Mouse (Mus musculus): Measurements from ENCODE around the gene Cyp2j12.
"Not testable (repeated sequence)": the region's sequence is repeated elsewhere in the genome, so short reads cannot be mapped to it uniquely, and the experiment has no call there.

Gene Cyp2j12

GRCm38 (mm10) chr4:96140732-96141467, at the start of gene Cyp2j12:
TSS of gene Cyp2j12 (minus strand) at chr4:96141152.
- DNase-seq (ENCODE audit: low read depth, low spot score) = no peak

- DNase-seq (ENCODE audit: low read depth, low spot score) = not testable (repeated sequence)
Observed at GRCm38 (mm10) chr4:96189321-96189720, 48.4 kb upstream of the Cyp2j12 start.

- not testable (repeated sequence) for DNase-seq (ENCODE audit: low read depth, low spot score)
Observed at GRCm38 (mm10) chr4:96188671-96189070, 47.7 kb upstream of the Cyp2j12 start.

- not testable (repeated sequence) for DNase-seq (ENCODE audit: low read depth, low spot score)
Observed at GRCm38 (mm10) chr4:96188146-96188545, 47.2 kb upstream of the Cyp2j12 start.

GRCm38 (mm10) chr4:96184716-96185115, 43.8 kb upstream of the Cyp2j12 start:
- DNase-seq (ENCODE audit: low read depth, low spot score) = not testable (repeated sequence)

GRCm38 (mm10) chr4:96162839-96163238, 21.9 kb upstream of the Cyp2j12 start:
- DNase-seq (ENCODE audit: low read depth, low spot score) = no peak

- no peak for DNase-seq (ENCODE audit: low read depth, low spot score)
Observed at GRCm38 (mm10) chr4:96161575-96161974, 20.6 kb upstream of the Cyp2j12 start.

- no peak for DNase-seq (ENCODE audit: low read depth, low spot score)
Observed at GRCm38 (mm10) chr4:96139226-96139625, 1.7 kb downstream of the Cyp2j12 start.

- no peak for DNase-seq (ENCODE audit: low read depth, low spot score)
Observed at GRCm38 (mm10) chr4:96134246-96134645, 6.7 kb downstream of the Cyp2j12 start.

- no peak for DNase-seq (ENCODE audit: low read depth, low spot score)
Observed at GRCm38 (mm10) chr4:96096841-96097240, 44.1 kb downstream of the Cyp2j12 start.

GRCm38 (mm10) chr4:96091869-96092268, 49.1 kb downstream of the Cyp2j12 start:
- no peak for DNase-seq (ENCODE audit: low read depth, low spot score)

GRCm38 (mm10) chr4:96089356-96090048, 51.5 kb downstream of the Cyp2j12 start:
- not testable (repeated sequence) for DNase-seq (ENCODE audit: low read depth, low spot score)

GRCm38 (mm10) chr4:96078308-96078707, 62.6 kb downstream of the Cyp2j12 start:
- no peak for DNase-seq (ENCODE audit: low read depth, low spot score)

GRCm38 (mm10) chr4:96077261-96078125, 63.5 kb downstream of the Cyp2j12 start, which contains the start of gene Cyp2j13:
TSS of gene Cyp2j13 (minus strand) at chr4:96077546.
- no peak for DNase-seq (ENCODE audit: low read depth, low spot score)

GRCm38 (mm10) chr4:96062045-96062444, 78.9 kb downstream of the Cyp2j12 start:
- no peak for DNase-seq (ENCODE audit: low read depth, low spot score)

GRCm38 (mm10) chr4:96060106-96060505, 80.8 kb downstream of the Cyp2j12 start:
- no peak for DNase-seq (ENCODE audit: low read depth, low spot score)
